Mouse (Mus musculus): Measurements from ENCODE around the gene Olfr761. TPM values are rescaled to one million over a fixed set of nuclear protein-coding genes. Genes with fewer than 3 reads are reported as not detected.

Gene Olfr761
- not detected in 2 replicates for polyA plus RNA-seq (2012; rRNA removed)

GRCm38 (mm10) chr17:37952979-37953378, at the start of gene Olfr761:
Gene Olfr761 (minus strand): TSS chr17:37953079.

GRCm38 (mm10) chr17:37920248-37920647, 32.6 kb downstream of the Olfr761 start, which contains the start of gene Olfr128:
Gene Olfr128 (plus strand): TSS chr17:37920548.

Other genes starting within 250 kb of the Olfr761 start
- not detected in 2 replicates for gene Olfr120, start 231.3 kb downstream of the Olfr761 start, polyA plus RNA-seq (2012; rRNA removed)
- gene Olfr121, start 204.2 kb downstream of the Olfr761 start, polyA plus RNA-seq (2012; rRNA removed) = not detected in 2 replicates
- not detected in 2 replicates for gene Olfr122, start 184.5 kb downstream of the Olfr761 start, polyA plus RNA-seq (2012; rRNA removed)
- gene Olfr123, start 159.6 kb downstream of the Olfr761 start, polyA plus RNA-seq (2012; rRNA removed) = not detected in 2 replicates
- not detected in 2 replicates for gene Olfr124, start 153.2 kb downstream of the Olfr761 start, polyA plus RNA-seq (2012; rRNA removed)
- gene Olfr125, start 120.1 kb downstream of the Olfr761 start, polyA plus RNA-seq (2012; rRNA removed) = not detected in 2 replicates
- not detected in 2 replicates for gene Olfr126, start 105.6 kb downstream of the Olfr761 start, polyA plus RNA-seq (2012; rRNA removed)
- gene Olfr127, start 52.6 kb downstream of the Olfr761 start, polyA plus RNA-seq (2012; rRNA removed) = not detected in 2 replicates
- not detected in 2 replicates for gene Olfr128, start 32.5 kb downstream of the Olfr761 start, polyA plus RNA-seq (2012; rRNA removed)
- not detected in 2 replicates for gene Olfr129, start 107.0 kb upstream of the Olfr761 start, polyA plus RNA-seq (2012; rRNA removed)
- not detected in 2 replicates for gene Olfr130, start 110.8 kb upstream of the Olfr761 start, polyA plus RNA-seq (2012; rRNA removed)
- gene Olfr131, start 135.6 kb upstream of the Olfr761 start, polyA plus RNA-seq (2012; rRNA removed) = not detected in 2 replicates
- gene Olfr132, start 181.4 kb upstream of the Olfr761 start, polyA plus RNA-seq (2012; rRNA removed) = not detected in 2 replicates
- gene Olfr133, start 192.2 kb upstream of the Olfr761 start, polyA plus RNA-seq (2012; rRNA removed) = not detected in 2 replicates
- gene Olfr134, start 218.3 kb upstream of the Olfr761 start, polyA plus RNA-seq (2012; rRNA removed) = not detected in 2 replicates